Comparison of ENCODE assay signal across 8 mouse cellular contexts in genomic region chr8:120334878-120335261, GRCm38 (mm10).
DNase-seq lines count a peak whose midpoint lies in the region; ATAC-seq and TF ChIP-seq lines count a peak whose summit lies in the region.

No protein-coding gene starts in this region.

- no peaks in the 10 kb centered on the region for H3K27me3 ChIP-seq in heart, embryonic 13.5 days (replicated peaks)
- peaks cover 72% of the 10 kb centered on the region for H3K27me3 ChIP-seq in forebrain, embryonic 10.5 days (ENCODE audit: poor library complexity, severe bottlenecking)
- H3K27me3 ChIP-seq in midbrain, postnatal 0 days (ENCODE audit: insufficient read depth, low read length): no peaks in the 10 kb centered on the region

- H3K4me1 ChIP-seq in heart, embryonic 13.5 days: peaks cover 54% of the 10 kb centered on the region
- peaks cover 20 to 45% of the 10 kb centered on the region in 2 experiments for H3K4me1 ChIP-seq in ES-E14 (ENCODE audit: control insufficient read depth in 2 of 2, insufficient read depth in 2 of 2, low read length in 2 of 2, poor library complexity in 1 of 2)
- H3K4me1 ChIP-seq in forebrain, embryonic 10.5 days: peaks cover 91% of the 10 kb centered on the region
- H3K4me1 ChIP-seq in midbrain, postnatal 0 days (ENCODE audit: insufficient read depth, low read length): peaks cover 14% of the 10 kb centered on the region

- no peak for ATAC-seq in heart, embryonic 13.5 days (ENCODE audit: extremely low read depth, insufficient number of reproducible peaks, low FRiP score, low TSS enrichment)
- no peak for ATAC-seq in midbrain, postnatal 0 days (ENCODE audit: low FRiP score)
- no peak for ATAC-seq in frontal cortex, adult (ENCODE audit: low TSS enrichment)

- H3K36me3 ChIP-seq in heart, embryonic 13.5 days: no peaks in the 10 kb centered on the region
- H3K36me3 ChIP-seq in ES-E14 (ENCODE audit: control insufficient read depth, insufficient read depth, low read length, poor library complexity, severe bottlenecking): no peaks in the 10 kb centered on the region
- H3K36me3 ChIP-seq in forebrain, embryonic 10.5 days (replicated peaks): peaks cover 5% of the 10 kb centered on the region; the same call in 1 of the 2 replicates
- H3K36me3 ChIP-seq in midbrain, postnatal 0 days (ENCODE audit: insufficient read depth, low read length): no peaks in the 10 kb centered on the region

- H3K27ac ChIP-seq in heart, embryonic 13.5 days (replicated peaks): peak overlapping the region; percentile 74
- peak overlapping the region; percentile 98 for H3K27ac ChIP-seq in ES-E14 (ENCODE audit: insufficient read depth, low read depth, low read length, poor library complexity, severe bottlenecking)
- H3K27ac ChIP-seq in forebrain, embryonic 10.5 days: peak overlapping the region; percentile 91
- peak overlapping the region; percentile 51 for H3K27ac ChIP-seq in midbrain, postnatal 0 days (ENCODE audit: low read depth, low read length)

- no peaks in the 10 kb centered on the region for H3K9me3 ChIP-seq in heart, embryonic 13.5 days
- H3K9me3 ChIP-seq in ES-E14 (ENCODE audit: control insufficient read depth, insufficient read depth, low read depth, low read length): no peaks in the 10 kb centered on the region
- peaks cover 5% of the 10 kb centered on the region; the same call in 1 of the 2 replicates for H3K9me3 ChIP-seq in forebrain, embryonic 10.5 days
- no peaks in the 10 kb centered on the region for H3K9me3 ChIP-seq in midbrain, postnatal 0 days (ENCODE audit: low read length)

- in situ Hi-C loops in ES-E14 (cut with MboI; ENCODE audit: low sequenced_read_pairs in 2 of 2, unreplicated experiment in 2 of 2): no loop called here

- TF ChIP-seq CTCF in midbrain, postnatal 0 days (IDR thresholded peaks at IDR 0.05): no peak

- no peak overlapping the region for H3K4me3 ChIP-seq in heart, embryonic 13.5 days
- peak overlapping the region; percentile 48 to 66 for H3K4me3 ChIP-seq in ES-E14 (ENCODE audit: insufficient read depth in 1 of 2, low read depth in 1 of 2, low read length in 2 of 2, poor library complexity in 1 of 2, severe bottlenecking in 1 of 2)
- peak overlapping the region; percentile 34 for H3K4me3 ChIP-seq in forebrain, embryonic 10.5 days
- no peak overlapping the region for H3K4me3 ChIP-seq in midbrain, postnatal 0 days (ENCODE audit: low read depth, low read length)

- WGBS in heart, embryonic 13.5 days: 26% methylated on average over 5 of the region's 5 CpGs
- WGBS in forebrain, embryonic 10.5 days: 4% methylated on average over 5 of the region's 5 CpGs
- WGBS in midbrain, postnatal 0 days: 4% methylated on average over 5 of the region's 5 CpGs

- peak overlapping the region; percentile 54; the same call in 1 of the 2 replicates for H3K4me2 ChIP-seq in heart, embryonic 13.5 days
- no peak overlapping the region for H3K4me2 ChIP-seq in midbrain, postnatal 0 days (ENCODE audit: low read depth, low read length, poor library complexity, severe bottlenecking)

- H3K9ac ChIP-seq in heart, embryonic 13.5 days: peak overlapping the region; percentile 62; the same call in 1 of the 2 replicates
- H3K9ac ChIP-seq in ES-E14 (ENCODE audit: insufficient read depth, low read depth, low read length, poor library complexity, severe bottlenecking): peak overlapping the region; percentile 55; the same call in 1 of the 2 replicates
- H3K9ac ChIP-seq in midbrain, postnatal 0 days (replicated peaks; ENCODE audit: low read length, poor library complexity, severe bottlenecking): 0 out of 2 replicates have a peak overlapping the region, but pooled peaks have one; percentile 13

- DNase-seq in heart, adult 9 months (ENCODE audit: low spot score in 2 of 2): no peak
- DNase-seq in ES-E14 (ENCODE audit: low read depth, low spot score): peak; percentile 97
- peak; percentile 85 for DNase-seq in forebrain, embryonic 10.5 days (ENCODE audit: extremely low spot score, low spot score)
- DNase-seq in kidney, postnatal 25 days: peak; percentile 50 to 67
- DNase-seq in midbrain, postnatal 0 days (ENCODE audit: low spot score): peak; percentile 69
- no peak for DNase-seq in gastrocnemius, postnatal 4 days (ENCODE audit: low spot score in 2 of 2)

TF ChIP-seq in ES-E14, 5 proteins besides CTCF, POLR2A, EP300 and RAD21:
- peak; percentile 97 for TF ChIP-seq ZNF384 (IDR thresholded peaks at IDR 0.05; ENCODE audit: low read depth, low read length)
- TF ChIP-seq HCFC1 (IDR thresholded peaks at IDR 0.05; ENCODE audit: borderline replicate concordance, insufficient read depth, low read length): no peak
- TF ChIP-seq MAFK (IDR thresholded peaks at IDR 0.05; ENCODE audit: insufficient read depth, low read depth, low read length): peak; percentile 35; the same call in 1 of the 2 replicates
- no peak for TF ChIP-seq ZC3H11A (IDR thresholded peaks at IDR 0.05; ENCODE audit: borderline replicate concordance, low read depth, low read length)
- no peak for TF ChIP-seq CHD2 (IDR thresholded peaks at IDR 0.05; ENCODE audit: low read depth, low read length)

Comparison
In these comparisons a context has a peak if more than half of its experiments do, and no peak if none do; other contexts are left out.
1. H3K4me3 ChIP-seq: peak in ES-E14 (2 of 2) and forebrain, embryonic 10.5 days (single experiment); none in heart, embryonic 13.5 days (single experiment) and midbrain, postnatal 0 days (single experiment).
2. DNase-seq: peak in ES-E14 (single experiment), forebrain, embryonic 10.5 days (single experiment), kidney, postnatal 25 days (2 of 2) and midbrain, postnatal 0 days (single experiment); none in heart, adult 9 months (0 of 2) and gastrocnemius, postnatal 4 days (0 of 2).
3. Peak in every context shown above with its lines, with median percentiles within 50 percentile points of each other: H3K27ac ChIP-seq and H3K9ac ChIP-seq.